Mouse (Mus musculus) lung, adult 2 months (tissue): ENCODE data around the gene Syt8.

Experiments
- CTCF ChIP-seq: fragments of 200-500 bp; IDR thresholded peaks from 2 replicates; pipeline ENCODE4 v1.5.1; 2011; ENCODE audit warnings: mild to moderate bottlenecking, low read length, control low read depth; ENCODE audit not compliant: insufficient read depth
- POLR2A ChIP-seq: fragments of 200-500 bp; IDR thresholded peaks from 2 replicates; pipeline ENCODE4 v1.6.1; 2011; ENCODE audit warnings: low read depth, mild to moderate bottlenecking, control low read depth, low read length, borderline replicate concordance; ENCODE audit errors: extremely low read depth

DNA sequence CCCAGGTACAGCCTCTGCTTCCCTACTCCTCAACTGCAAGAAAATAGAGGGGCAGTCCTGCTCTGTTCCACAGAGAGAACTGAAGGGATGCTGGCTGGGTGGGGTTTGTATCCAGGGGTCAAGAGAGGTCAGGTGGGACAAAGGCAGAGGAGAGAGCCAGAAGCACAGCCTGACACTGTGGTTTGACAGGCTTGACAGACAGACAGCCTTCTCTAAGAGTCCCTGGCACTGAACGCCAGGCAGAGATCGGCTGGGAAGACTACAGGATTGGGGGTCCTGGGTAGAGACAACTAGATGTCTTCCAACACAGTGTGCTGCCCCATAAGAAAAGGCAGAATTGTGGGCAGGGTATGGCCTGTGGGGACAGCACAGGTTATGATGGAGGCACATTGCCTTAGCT, 43.9 kb downstream of the Syt8 start:
- TF ChIP-seq CTCF (no peak), POLR2A (no peak)
